Mouse (Mus musculus) lung, embryonic 16.5 days (tissue): ENCODE measurements around the gene Klk5. TPM values are rescaled to one million over a fixed set of nuclear protein-coding genes. Genes with fewer than 3 reads are reported as not detected.

ENCODE experiments used
- ATAC-seq: fragments of 200-750 bp; cut with Nextera tagmentation; 2 replicates; pipeline ENCODE4 v1.8.0; 2017; ENCODE audit warnings: low read depth, mild to moderate bottlenecking, moderate library complexity
- H3K27ac ChIP-seq: fragments of 300-500 bp; sonication (generic); 2 replicates; pipeline ENCODE4 v1.5.1; 2014; ENCODE audit warnings: mild to moderate bottlenecking, control low read depth, low read length
- H3K27me3 ChIP-seq: fragments of 300-500 bp; sonication (generic); 2 replicates; pipeline ENCODE4 v1.6.1; 2014; ENCODE audit warnings: low read depth, low read length, mixed read lengths; ENCODE audit not compliant: control insufficient read depth, insufficient read depth
- H3K36me3 ChIP-seq: fragments of 300-500 bp; sonication (generic); 2 replicates; pipeline ENCODE4 v1.6.1; 2014; ENCODE audit warnings: low read length; ENCODE audit not compliant: control insufficient read depth, insufficient read depth
- H3K4me1 ChIP-seq: fragments of 300-500 bp; sonication (generic); replicated peaks from 2 replicates; pipeline ENCODE4 v1.6.1; 2014; ENCODE audit warnings: low read length, mixed read lengths; ENCODE audit not compliant: control insufficient read depth, insufficient read depth
- H3K4me2 ChIP-seq: fragments of 300-500 bp; sonication (generic); 2 replicates; pipeline ENCODE4 v1.6.1; 2014; ENCODE audit warnings: low read depth, low read length, control low read depth
- H3K4me3 ChIP-seq: fragments of 300-500 bp; sonication (generic); 2 replicates; pipeline ENCODE4 v1.5.1; 2014; ENCODE audit warnings: mild to moderate bottlenecking, low read length, control low read depth
- H3K9ac ChIP-seq: fragments of 300-500 bp; sonication (generic); 2 replicates; pipeline ENCODE4 v1.6.1; 2014; ENCODE audit warnings: low read length, control low read depth
- H3K9me3 ChIP-seq: fragments of 300-500 bp; sonication (generic); 2 replicates; pipeline ENCODE4 v1.6.1; 2016; ENCODE audit warnings: low read length; ENCODE audit not compliant: control insufficient read depth
- WGBS: fragments of 180-500 bp; shearing (Covaris S2); extraction: QIAGEN DNeasy Blood & Tissue Kit; methylation state at CpG from one replicate; pipeline ENCODE4 v1.1.7; 2014; 5-methylcytosine and 5-hydroxymethylcytosine counted together
- polyA plus RNA-seq: library from polyadenylated mRNA; unstranded; fragments of >200 nt; fragmentation: Nextera tagmentation; extraction: Ambion mirVana; gene quantifications from 2 replicates; pipeline ENCODE4 v1.2.1, GENCODE M21; 2015

Gene Klk5
- polyA plus RNA-seq, 1 experiment from 2014 or later, result not detected

GRCm38 (mm10) chr7:43824199-43824598 is 17.6 kb upstream of the Klk5 start, which contains the start of gene Klk6:
TSS of gene Klk6 (plus strand) at chr7:43824499.
- Histone ChIP-seq H3K9me3 (no peaks in the 10 kb centered on the region), H3K27me3 (no peaks in the 10 kb centered on the region)
- ATAC-seq, result no peak

GRCm38 (mm10) chr7:43826056-43826455 is 15.7 kb upstream of the Klk5 start:
- H3K4me3 ChIP-seq, result no peak overlapping the region
- whole genome bisulfite sequencing, result 85% methylated on average over 5 of the region's 5 CpGs
- ATAC-seq, result no peak

More at GRCm38 (mm10) chr7:43824199-43824598, 17.6 kb upstream of the Klk5 start, which contains the start of gene Klk6:
- Histone ChIP-seq H3K36me3 (no peaks in the 10 kb centered on the region), H3K9ac (no peak within 1 kb of the TSS), H3K4me2 (no peak within 1 kb of the TSS), H3K4me3 (no peak within 1 kb of the TSS), H3K27ac (no peak within 1 kb of the TSS), H3K4me1 (no peaks in the 10 kb centered on the region)
- 76% methylated on average over 10 of the region's 10 CpGs for WGBS

GRCm38 (mm10) chr7:43827706-43828105 is 14.1 kb upstream of the Klk5 start:
- H3K4me1 ChIP-seq, result no peaks in the 10 kb centered on the region
- H3K4me3 ChIP-seq, result no peak overlapping the region
- no peaks in the 10 kb centered on the region for H3K36me3 ChIP-seq
- H3K27me3 ChIP-seq, result no peaks in the 10 kb centered on the region
- H3K4me2 ChIP-seq, result no peak overlapping the region
- no peaks in the 10 kb centered on the region for H3K9me3 ChIP-seq
- 75% methylated on average over 4 of the region's 4 CpGs for WGBS
- ATAC-seq, result no peak
- H3K27ac ChIP-seq, result no peak overlapping the region
- H3K9ac ChIP-seq, result no peak overlapping the region

More at GRCm38 (mm10) chr7:43826056-43826455, 15.7 kb upstream of the Klk5 start:
- Histone ChIP-seq H3K9ac (no peak overlapping the region), H3K36me3 (no peaks in the 10 kb centered on the region), H3K9me3 (no peaks in the 10 kb centered on the region), H3K27me3 (no peaks in the 10 kb centered on the region), H3K27ac (no peak overlapping the region), H3K4me1 (no peaks in the 10 kb centered on the region), H3K4me2 (no peak overlapping the region)

- Histone ChIP-seq H3K36me3 (no peaks in the 10 kb centered on the region), H3K9me3 (no peaks in the 10 kb centered on the region), H3K4me1 (no peaks in the 10 kb centered on the region), H3K27ac (no peak overlapping the region), H3K4me2 (no peak overlapping the region), H3K4me3 (no peak overlapping the region), H3K27me3 (no peaks in the 10 kb centered on the region), H3K9ac (no peak overlapping the region)
- ATAC-seq, result no peak
- 87% methylated on average over 8 of the region's 8 CpGs for WGBS
Measured at GRCm38 (mm10) chr7:43829006-43829405, 12.8 kb upstream of the Klk5 start.

- ATAC-seq, result no peak
- Histone ChIP-seq H3K4me1 (no peaks in the 10 kb centered on the region), H3K4me3 (no peak overlapping the region), H3K27me3 (no peaks in the 10 kb centered on the region), H3K36me3 (no peaks in the 10 kb centered on the region), H3K27ac (no peak overlapping the region), H3K9ac (no peak overlapping the region), H3K4me2 (no peak overlapping the region), H3K9me3 (no peaks in the 10 kb centered on the region)
- WGBS, result 87% methylated on average over 4 of the region's 4 CpGs
Measured at GRCm38 (mm10) chr7:43843801-43844200, 2.0 kb downstream of the Klk5 start.

- Histone ChIP-seq H3K4me2 (no peak overlapping the region), H3K27me3 (no peaks in the 10 kb centered on the region), H3K4me3 (no peak overlapping the region), H3K36me3 (no peaks in the 10 kb centered on the region), H3K4me1 (no peaks in the 10 kb centered on the region), H3K9me3 (no peaks in the 10 kb centered on the region), H3K9ac (no peak overlapping the region), H3K27ac (no peak overlapping the region)
- 80% methylated on average over 6 of the region's 6 CpGs for WGBS
- ATAC-seq, result no peak
Measured at GRCm38 (mm10) chr7:43851616-43852015, 9.8 kb downstream of the Klk5 start.

- Histone ChIP-seq H3K4me3 (no peak overlapping the region), H3K9me3 (no peaks in the 10 kb centered on the region), H3K9ac (no peak overlapping the region), H3K4me2 (no peak overlapping the region), H3K4me1 (no peaks in the 10 kb centered on the region), H3K27ac (no peak overlapping the region), H3K36me3 (no peaks in the 10 kb centered on the region), H3K27me3 (no peaks in the 10 kb centered on the region)
- ATAC-seq, result peak; percentile 47; the same call in 1 of the 2 replicates
- WGBS, result 64% methylated on average over 9 of the region's 9 CpGs
Measured at GRCm38 (mm10) chr7:43854642-43855380, 13.0 kb downstream of the Klk5 start.

- H3K4me2 ChIP-seq, result no peak overlapping the region
- ATAC-seq, result peak; percentile 28; the same call in 1 of the 2 replicates
- WGBS, result 26% methylated on average over 3 of the region's 3 CpGs
- no peaks in the 10 kb centered on the region for H3K27me3 ChIP-seq
- no peak overlapping the region for H3K4me3 ChIP-seq
- no peaks in the 10 kb centered on the region for H3K36me3 ChIP-seq
- no peak overlapping the region for H3K27ac ChIP-seq
- no peaks in the 10 kb centered on the region for H3K4me1 ChIP-seq
- no peak overlapping the region for H3K9ac ChIP-seq
- no peaks in the 10 kb centered on the region for H3K9me3 ChIP-seq
Measured at GRCm38 (mm10) chr7:43855709-43856108, 13.9 kb downstream of the Klk5 start.

GRCm38 (mm10) chr7:43856307-43856706 is 14.5 kb downstream of the Klk5 start:
- ATAC-seq, result no peak
- Histone ChIP-seq H3K9ac (no peak overlapping the region), H3K9me3 (no peaks in the 10 kb centered on the region), H3K4me1 (no peaks in the 10 kb centered on the region), H3K27ac (no peak overlapping the region), H3K36me3 (no peaks in the 10 kb centered on the region), H3K4me3 (no peak overlapping the region), H3K4me2 (no peak overlapping the region), H3K27me3 (no peaks in the 10 kb centered on the region)
- WGBS, result 69% methylated on average over 7 of the region's 7 CpGs
